Mouse (Mus musculus): Measurements from ENCODE around the gene Phf11a. TPM values are rescaled to one million over a fixed set of nuclear protein-coding genes. Genes with fewer than 3 reads are reported as not detected.

Gene Phf11a
- polyA plus RNA-seq, 1 experiment from 2014 or later: not detected

DNA sequence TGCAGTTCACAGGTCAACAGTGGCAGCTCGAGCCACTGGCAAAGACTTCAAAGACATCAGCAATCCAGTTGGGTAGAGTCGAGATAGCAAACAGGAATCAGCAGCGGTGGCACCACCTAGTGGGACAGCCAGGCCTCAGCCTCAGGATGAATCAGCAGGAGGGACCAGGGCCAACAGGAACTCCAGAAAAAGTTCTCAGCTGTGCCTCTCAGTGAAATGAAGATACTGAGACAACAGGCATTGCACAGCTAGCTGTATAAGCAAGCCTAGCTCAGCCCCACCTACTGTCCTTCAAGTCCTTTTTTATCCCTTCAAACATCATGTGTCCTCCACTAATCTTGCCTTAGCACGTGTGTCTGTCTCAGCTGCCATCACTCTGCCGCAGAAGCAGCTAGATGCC lies 65.3 kb downstream of the Phf11a start:
- Histone ChIP-seq H3K36me3 (peaks cover 97% of the 10 kb centered on the region), H3K27ac (no peak overlapping the region), H3K9ac (no peak overlapping the region), H3K4me3 (no peak overlapping the region), H3K27me3 (no peaks in the 10 kb centered on the region), H3K4me2 (replicated peaks) (no peak overlapping the region), H3K9me3 (no peaks in the 10 kb centered on the region), H3K4me1 (no peaks in the 10 kb centered on the region)
- no peak for ATAC-seq (ENCODE audit: low FRiP score, low read depth)
- 74% methylated on average over 5 of the region's 5 CpGs for WGBS

DNA sequence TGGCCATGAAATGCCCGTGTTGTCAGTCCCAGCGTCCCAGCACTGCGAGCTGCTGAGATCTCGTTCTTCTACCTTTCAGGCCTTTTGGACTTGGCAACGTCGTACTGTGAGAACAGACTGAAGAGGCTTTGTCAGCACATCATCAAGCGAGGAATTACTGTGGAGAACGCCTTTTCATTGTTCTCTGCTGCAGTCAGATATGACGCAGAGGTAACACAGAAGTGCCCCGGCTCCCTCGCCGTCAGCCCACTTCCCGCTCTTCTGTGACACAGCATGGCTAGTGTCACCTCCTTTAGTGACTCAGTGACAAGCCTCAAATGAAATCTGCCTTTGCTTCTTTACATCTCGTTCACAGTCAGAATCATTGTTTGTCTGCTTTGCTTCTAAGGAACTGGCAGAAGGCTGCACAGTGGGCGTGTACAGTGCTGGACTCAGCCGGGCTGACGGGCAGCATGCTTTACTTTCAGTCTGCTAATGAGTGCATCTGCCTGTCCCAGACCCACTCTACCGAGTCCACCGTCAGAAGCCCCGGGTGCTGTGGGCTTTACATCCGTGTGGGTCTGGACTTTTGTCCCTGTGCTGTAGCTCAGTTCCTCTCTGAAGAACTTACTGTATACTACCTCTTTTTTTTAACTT lies 66.9 kb downstream of the Phf11a start:
- Histone ChIP-seq H3K27ac (no peak overlapping the region), H3K4me3 (no peak overlapping the region), H3K4me1 (no peaks in the 10 kb centered on the region), H3K27me3 (no peaks in the 10 kb centered on the region), H3K4me2 (replicated peaks) (no peak overlapping the region), H3K9ac (no peak overlapping the region), H3K9me3 (no peaks in the 10 kb centered on the region), H3K36me3 (peaks cover 98% of the 10 kb centered on the region)
- no peak for ATAC-seq (ENCODE audit: low FRiP score, low read depth)
- WGBS: 93% methylated on average over 21 of the region's 21 CpGs

DNA sequence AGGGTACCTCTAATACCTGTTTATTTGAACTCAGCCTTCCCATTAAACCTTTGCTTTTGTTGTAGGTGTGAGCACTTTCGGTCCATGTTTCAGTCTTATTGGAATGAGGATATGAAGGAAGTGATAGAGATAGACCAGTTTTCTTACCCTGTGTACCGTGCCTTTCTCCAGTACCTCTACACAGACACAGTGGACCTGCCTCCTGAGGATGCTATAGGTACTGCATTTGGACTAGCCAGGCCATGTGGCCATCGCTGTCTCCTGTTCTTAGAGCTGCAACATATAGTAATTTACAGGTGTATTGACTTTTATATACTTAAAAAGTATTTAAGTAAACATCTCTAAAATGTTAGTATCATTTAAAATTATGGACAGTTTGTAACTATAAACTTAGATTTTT lies 67.5 kb downstream of the Phf11a start:
- Histone ChIP-seq H3K9ac (no peak overlapping the region), H3K4me3 (no peak overlapping the region), H3K4me1 (no peaks in the 10 kb centered on the region), H3K27me3 (no peaks in the 10 kb centered on the region), H3K36me3 (peaks cover 97% of the 10 kb centered on the region), H3K4me2 (replicated peaks) (no peak overlapping the region), H3K9me3 (no peaks in the 10 kb centered on the region), H3K27ac (no peak overlapping the region)
- no peak for ATAC-seq (ENCODE audit: low FRiP score, low read depth)
- 90% methylated on average over 3 of the region's 3 CpGs for WGBS

Other genes starting within 250 kb of the Phf11a start
- gene 1700129C05Rik, start 154.6 kb downstream of the Phf11a start, polyA plus RNA-seq (2015; fragmentation: Nextera tagmentation; extraction: Ambion mirVana): not detected in 2 replicates
- gene Gm5142, start 118.8 kb downstream of the Phf11a start, polyA plus RNA-seq (2015; fragmentation: Nextera tagmentation; extraction: Ambion mirVana): not detected in 2 replicates
- 77.3 and 78.6 TPM in 2 replicates for gene Rcbtb1, start 96.3 kb downstream of the Phf11a start, polyA plus RNA-seq (2015; fragmentation: Nextera tagmentation; extraction: Ambion mirVana)
- not detected in 2 replicates for gene Gm6904, start 37.3 kb downstream of the Phf11a start, polyA plus RNA-seq (2015; fragmentation: Nextera tagmentation; extraction: Ambion mirVana)
- gene Phf11b, start 43.8 kb upstream of the Phf11a start, polyA plus RNA-seq (2015; fragmentation: Nextera tagmentation; extraction: Ambion mirVana): 0.23 and 0.52 TPM in 2 replicates
- 0.64 and 0.65 TPM in 2 replicates for gene Phf11d, start 67.9 kb upstream of the Phf11a start, polyA plus RNA-seq (2015; fragmentation: Nextera tagmentation; extraction: Ambion mirVana)
- gene Phf11c, start 97.9 kb upstream of the Phf11a start, polyA plus RNA-seq (2015; fragmentation: Nextera tagmentation; extraction: Ambion mirVana): 0.64 and 0.68 TPM in 2 replicates
- 10.6 and 11.4 TPM in 2 replicates for gene Setdb2, start 143.4 kb upstream of the Phf11a start, polyA plus RNA-seq (2015; fragmentation: Nextera tagmentation; extraction: Ambion mirVana)
- gene Cab39l, start 143.4 kb upstream of the Phf11a start, polyA plus RNA-seq (2015; fragmentation: Nextera tagmentation; extraction: Ambion mirVana): 36.6 and 38.1 TPM in 2 replicates

Measured in limb, embryonic 13.5 days (tissue).